Mouse (Mus musculus): ENCODE measurements around the gene Olfr286.

Olfr286 gene

GRCm38 (mm10) chr15:98234350-98234749, at the start of gene Olfr286:
Olfr286 (minus strand) TSS chr15:98234450.
- DNase-seq, result no peak

GRCm38 (mm10) chr15:98257776-98258175, 23.5 kb upstream of the Olfr286 start:
- DNase-seq, result no peak

DNA sequence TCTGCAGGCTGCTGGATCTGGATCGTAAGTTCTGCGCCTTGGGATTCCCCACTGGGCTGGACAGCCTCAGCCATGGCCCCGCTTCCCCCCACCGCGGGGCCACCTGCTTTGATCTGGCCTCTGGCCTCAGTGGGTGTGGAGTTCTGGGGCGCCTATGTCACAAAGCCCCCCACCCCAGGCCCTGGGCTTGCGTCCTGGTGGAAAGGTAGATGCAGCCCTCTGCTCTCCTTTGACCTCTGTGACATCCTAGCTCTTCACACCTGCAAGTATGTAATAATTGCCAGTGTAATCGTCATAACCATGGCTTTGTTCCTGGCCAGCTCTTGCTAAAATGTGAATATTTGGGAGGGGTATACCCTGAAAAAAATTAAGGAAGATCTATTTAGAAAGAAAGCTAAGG, 22.9 kb upstream of the Olfr286 start, which contains the start of gene H1fnt:
H1fnt (minus strand) TSS at position 101 of the 400 bp plus-strand sequence.
- no peak for DNase-seq

DNA sequence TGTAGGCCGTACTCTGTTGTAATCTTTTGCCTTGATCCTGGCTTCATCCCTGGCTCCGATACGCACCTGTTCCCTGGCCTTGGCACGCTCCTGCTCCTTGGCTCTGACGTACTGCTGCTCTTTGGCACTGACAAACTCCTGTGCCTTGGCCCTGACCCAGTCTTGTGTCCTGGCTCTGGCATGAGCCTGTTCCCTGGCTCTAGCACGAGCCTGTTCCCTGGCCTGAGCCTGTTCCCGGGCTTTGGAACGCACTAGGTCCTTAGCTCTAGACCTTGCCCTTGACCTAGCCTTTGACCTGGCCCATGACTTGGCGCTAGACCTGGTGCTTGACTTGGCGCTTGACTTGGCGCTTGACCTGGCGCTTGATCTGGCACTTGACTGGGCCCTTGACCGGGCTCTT, 22.0 kb upstream of the Olfr286 start:
- no peak for DNase-seq

DNA sequence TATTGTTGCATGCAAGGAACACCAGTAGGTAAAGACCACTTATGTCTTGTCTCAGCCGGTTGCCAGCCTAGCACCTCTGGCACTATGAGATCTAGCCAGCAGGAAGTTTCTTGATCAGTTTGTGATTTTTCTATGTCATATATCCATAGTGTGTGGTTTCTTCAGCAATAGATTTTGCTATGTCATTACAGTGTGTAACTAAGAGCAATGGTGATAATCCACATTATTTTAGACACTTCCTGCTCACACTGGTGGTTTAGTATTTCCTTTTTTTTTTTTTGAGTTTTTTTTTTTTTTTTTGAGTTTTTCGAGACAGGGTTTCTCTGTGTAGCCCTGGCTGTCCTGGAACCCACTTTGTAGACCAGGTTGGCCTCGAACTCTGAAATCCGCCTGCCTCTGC, 1.2 kb upstream of the Olfr286 start:
- no peak for DNase-seq

GRCm38 (mm10) chr15:98226096-98226495, 8.2 kb downstream of the Olfr286 start:
- no peak for DNase-seq

GRCm38 (mm10) chr15:98225610-98226009, 8.6 kb downstream of the Olfr286 start:
- peak; percentile 38 for DNase-seq

DNA sequence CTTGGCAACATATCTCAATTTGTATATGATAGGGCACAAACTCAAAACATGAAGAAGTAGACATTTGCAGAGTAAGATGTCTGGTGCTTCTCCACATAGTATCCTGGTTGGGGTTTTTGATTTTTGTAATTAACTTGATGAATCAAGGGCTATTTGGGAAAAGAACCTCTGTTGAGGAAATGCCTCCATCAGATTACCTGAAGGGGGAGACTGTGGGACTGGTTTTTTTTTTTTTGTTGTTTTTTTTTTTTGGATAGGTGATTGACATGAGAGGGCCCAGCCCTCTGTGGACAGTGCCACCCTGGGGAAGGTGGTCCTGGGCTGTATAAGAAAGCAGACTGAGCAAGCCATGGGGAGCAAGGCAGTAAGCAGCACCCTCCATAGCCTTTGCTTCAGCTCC, 11.9 kb downstream of the Olfr286 start:
- no peak for DNase-seq

GRCm38 (mm10) chr15:98220877-98221276, 13.4 kb downstream of the Olfr286 start, which contains the start of the genes Gm44579 and Olfr287:
Gm44579 (minus strand) TSS chr15:98220977.
Olfr287 (minus strand) TSS chr15:98221056.
- DNase-seq, result no peak

DNA sequence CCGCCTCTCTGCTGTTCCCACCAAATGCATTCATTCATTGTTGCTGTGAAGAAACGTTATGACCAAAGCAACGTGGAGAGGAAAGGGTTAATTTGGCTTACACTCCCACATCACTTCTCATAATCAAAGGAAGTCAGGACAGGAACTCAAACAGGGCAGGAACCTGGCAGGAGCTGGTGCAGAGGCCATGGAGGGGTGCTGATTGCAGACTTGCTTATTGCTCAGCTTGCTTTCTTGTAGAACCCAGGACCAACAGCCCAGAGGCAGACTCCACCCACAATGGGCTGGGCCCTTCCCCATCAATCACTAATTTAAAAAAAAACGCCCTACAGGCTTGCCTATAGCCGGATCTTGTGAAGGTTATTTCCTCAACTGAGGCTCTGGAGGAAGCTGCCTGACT, 20.1 kb downstream of the Olfr286 start:
- DNase-seq, result no peak

DNA sequence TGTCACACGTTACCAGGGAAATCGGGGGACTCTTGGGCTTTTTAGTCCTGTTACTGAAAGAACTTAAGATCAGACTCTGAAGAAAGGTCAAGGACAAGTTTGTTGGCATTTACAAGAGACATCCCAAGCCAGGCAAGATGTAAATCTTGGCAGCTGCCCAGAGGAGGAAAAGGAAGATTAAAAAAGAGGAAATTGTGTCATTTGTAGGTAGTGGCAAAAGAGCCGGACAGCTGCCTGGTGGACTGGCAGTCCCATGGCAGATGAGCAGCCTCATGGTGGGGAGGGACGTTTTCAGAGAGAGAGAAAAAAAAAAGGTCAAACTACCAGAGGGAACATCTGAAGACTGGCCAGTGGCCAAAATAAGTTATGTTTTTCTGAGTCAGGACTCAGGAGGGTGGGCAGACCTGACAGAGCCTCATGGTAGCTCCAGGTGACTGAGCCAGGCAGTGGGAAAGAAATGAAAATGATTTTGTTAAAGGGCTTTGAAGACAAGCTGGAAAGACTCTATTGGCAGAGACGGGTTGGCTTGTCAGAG, 20.8 kb downstream of the Olfr286 start:
- no peak for DNase-seq

GRCm38 (mm10) chr15:98209676-98210075, 24.6 kb downstream of the Olfr286 start:
- DNase-seq, result no peak

DNA sequence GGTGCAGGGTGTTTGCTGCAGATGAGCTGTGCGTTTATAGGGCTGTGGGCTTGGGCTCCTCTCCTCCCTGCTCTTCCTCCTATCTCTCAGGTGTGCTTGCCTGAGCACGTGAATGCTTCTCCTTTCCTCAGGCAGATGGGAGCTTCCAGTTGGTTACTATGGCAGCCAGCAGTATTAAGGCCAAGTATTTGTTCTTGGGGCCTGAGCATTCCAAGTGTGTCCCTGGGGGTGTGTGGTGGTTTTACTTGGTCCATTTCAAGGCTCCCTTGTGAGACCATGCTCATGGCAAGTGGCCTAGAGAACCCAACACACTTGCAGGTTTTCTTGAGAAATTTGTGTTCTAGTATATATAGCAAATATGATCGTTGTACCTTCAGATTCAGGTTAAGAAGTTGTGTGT, 38.8 kb downstream of the Olfr286 start, which contains the start of gene Olfr288:
Olfr288 (minus strand) TSS at position 101 of the 400 bp plus-strand sequence.
- DNase-seq, result no peak

DNA sequence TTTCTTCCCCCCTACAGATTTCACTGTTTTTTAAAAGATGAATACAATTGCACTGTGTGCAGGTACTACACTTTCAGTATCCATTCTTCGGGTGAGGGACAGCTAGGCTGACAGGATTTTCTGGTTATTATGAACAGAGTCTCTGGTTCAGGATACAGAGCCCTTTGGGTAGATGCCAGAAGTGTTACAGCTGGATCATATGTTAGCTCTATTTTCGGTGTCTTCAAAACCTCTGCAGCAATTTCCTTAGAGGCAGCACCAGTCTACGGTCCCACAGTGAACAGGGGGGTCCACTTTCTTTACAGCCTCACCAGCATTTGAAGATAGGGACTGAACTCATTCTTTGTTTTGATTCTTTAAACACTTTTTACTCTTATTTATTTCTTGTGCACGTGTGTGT, 49.8 kb downstream of the Olfr286 start:
- no peak for DNase-seq

GRCm38 (mm10) chr15:98181856-98182570, 52.2 kb downstream of the Olfr286 start:
- DNase-seq, result no peak

GRCm38 (mm10) chr15:98181132-98181711, 53.0 kb downstream of the Olfr286 start:
- DNase-seq, result peak; percentile 95

DNA sequence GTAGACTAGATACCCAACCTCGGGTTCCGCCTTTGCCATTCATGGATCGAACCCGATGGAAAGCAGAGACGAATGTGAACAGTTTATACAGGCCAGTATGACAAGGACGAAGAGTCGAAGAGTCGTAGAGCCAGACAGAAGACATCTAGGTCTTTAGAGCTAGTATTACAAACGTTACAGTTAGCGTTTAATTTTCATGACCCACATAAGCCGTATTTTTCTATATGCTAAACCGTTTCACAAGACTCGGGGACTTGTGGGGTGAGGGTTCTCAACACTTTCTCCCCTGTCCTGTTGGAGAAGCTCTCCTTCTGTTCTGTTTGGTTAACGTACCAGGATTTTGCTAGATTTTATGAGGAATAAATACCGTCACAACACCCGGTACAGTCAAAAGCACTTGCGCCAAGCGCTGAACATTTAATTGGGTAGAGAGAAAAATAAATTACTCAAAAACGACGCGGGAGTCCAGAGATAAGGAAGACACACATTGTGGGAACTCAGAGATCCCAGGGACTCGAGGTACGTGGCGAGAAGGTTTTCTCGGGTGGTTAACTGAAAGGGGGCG, 53.6 kb downstream of the Olfr286 start:
- no peak for DNase-seq

DNA sequence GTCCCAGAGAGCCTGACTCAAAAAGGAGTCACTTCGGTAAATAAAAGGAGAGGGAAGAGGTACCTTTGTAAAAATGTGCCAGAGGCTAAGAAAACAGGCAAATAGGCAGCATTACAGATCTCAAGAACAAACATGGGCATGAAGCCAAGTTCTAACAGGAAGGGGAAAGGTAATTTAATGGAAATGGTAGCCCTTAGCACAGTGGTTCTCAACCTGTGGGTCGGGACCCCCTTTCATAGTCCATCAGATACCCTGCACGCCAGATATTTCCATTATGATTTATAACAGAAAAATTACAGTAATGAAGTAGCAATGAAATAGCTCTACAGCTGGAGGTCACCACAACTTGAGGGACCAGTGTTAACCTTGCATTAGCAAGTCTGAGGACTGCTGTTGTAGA, 56.9 kb downstream of the Olfr286 start:
- no peak for DNase-seq

Measured in embryo, embryonic 11 days (tissue).